In genomic region chr9:119945173-119945900, GRCm38 (mm10) we compare ENCODE assay signal across 11 mouse cellular contexts. TPM values are rescaled to one million over a fixed set of nuclear protein-coding genes. Genes with fewer than 3 reads are reported as not detected.
A peak's percentile ranks its signal among the peaks of the same experiment; 100 is the strongest.
DNase-seq lines count a peak whose midpoint lies in the region; ATAC-seq and TF ChIP-seq lines count a peak whose summit lies in the region.
"Had no signal": no experiment of that assay in that cellular context is flagged by ENCODE, and none has a peak within 500 bp of the region (broad histone marks: within the 10 kb centered on the region; RNA-seq: fewer than 3 reads in every experiment).

No protein-coding gene starts in this region.

- TF ChIP-seq CTCF in heart, adult 2 months (IDR thresholded peaks at IDR 0.05), result peak; percentile 63

- no peak overlapping the region for H3K4me2 ChIP-seq in hindbrain, embryonic 13.5 days
- H3K4me2 ChIP-seq: embryonic facial prominence, embryonic 12.5 days; stomach, embryonic 15.5 days had no signal

- no peak for TF ChIP-seq EP300 in heart, adult 2 months (IDR thresholded peaks at IDR 0.05; ENCODE audit: insufficient read depth, low read depth, low read length)

- H3K36me3 ChIP-seq in heart, adult 2 months (ENCODE audit: control insufficient read depth, insufficient read depth, low read length), result no peaks in the 10 kb centered on the region
- no peaks in the 10 kb centered on the region for H3K36me3 ChIP-seq in hindbrain, embryonic 13.5 days
- H3K36me3 ChIP-seq: embryonic facial prominence, embryonic 12.5 days; stomach, embryonic 15.5 days had no signal

- intact Hi-C loops in heart, adult 2 months (cut with DNase I), result no loop called here

- no peaks in the 10 kb centered on the region for H3K79me2 ChIP-seq in heart, adult 2 months (replicated peaks; ENCODE audit: control insufficient read depth, insufficient read depth, low read length)

- no peaks in the 10 kb centered on the region for H3K27me3 ChIP-seq in heart, adult 2 months (ENCODE audit: control insufficient read depth, insufficient read depth, low read length)
- no peaks in the 10 kb centered on the region for H3K27me3 ChIP-seq in hindbrain, embryonic 13.5 days
- H3K27me3 ChIP-seq: embryonic facial prominence, embryonic 12.5 days; stomach, embryonic 15.5 days had no signal

- no peak overlapping the region for H3K27ac ChIP-seq in heart, adult 2 months
- H3K27ac ChIP-seq in hindbrain, embryonic 13.5 days, result no peak overlapping the region
- H3K27ac ChIP-seq: embryonic facial prominence, embryonic 12.5 days; stomach, embryonic 15.5 days had no signal

- no peaks in the 10 kb centered on the region for H3K9me3 ChIP-seq in hindbrain, embryonic 13.5 days
- H3K9me3 ChIP-seq: embryonic facial prominence, embryonic 12.5 days; stomach, embryonic 15.5 days had no signal

- no peak overlapping the region for H3K9ac ChIP-seq in heart, adult 2 months (ENCODE audit: low read depth, low read length)
- H3K9ac ChIP-seq in hindbrain, embryonic 13.5 days, result no peak overlapping the region
- H3K9ac ChIP-seq: embryonic facial prominence, embryonic 12.5 days; stomach, embryonic 15.5 days had no signal

- DNase-seq in heart, adult 2 months, result no peak
- DNase-seq in heart, adult 18-20 months, result no peak
- peak; percentile 36 for DNase-seq in 416B (ENCODE audit: low read depth)
- DNase-seq in T-cell, adult 2 months (ENCODE audit: low spot score), result peak; percentile 53
- DNase-seq in cerebellum, postnatal 25 days, result no peak
- DNase-seq: left cerebral cortex, postnatal 4 days had no signal

- TF ChIP-seq POLR2A in heart, adult 2 months (IDR thresholded peaks at IDR 0.05; ENCODE audit: insufficient read depth, low read depth, low read length), result no peak

- WGBS in heart, adult 2 months, result 67% methylated on average over 12 of the region's 12 CpGs
- WGBS in hindbrain, embryonic 13.5 days, result 75% methylated on average over 12 of the region's 12 CpGs

- H3K4me1 ChIP-seq in heart, adult 2 months (ENCODE audit: control insufficient read depth, insufficient read depth, low read length), result no peaks in the 10 kb centered on the region
- peaks cover under 1% of the 10 kb centered on the region for H3K4me1 ChIP-seq in hindbrain, embryonic 13.5 days (replicated peaks)

- ATAC-seq in megakaryocyte-erythroid progenitor cell, adult 5-6 weeks (replicated peaks; ENCODE audit: low FRiP score, low TSS enrichment, poor library complexity, severe bottlenecking), result peak; percentile 60
- no peak for ATAC-seq in hindbrain, embryonic 13.5 days (ENCODE audit: low FRiP score)
- ATAC-seq in cerebellum, adult (ENCODE audit: insufficient number of reproducible peaks, low FRiP score, low TSS enrichment), result no peak

- no peak overlapping the region for H3K4me3 ChIP-seq in heart, adult 2 months
- no peak overlapping the region for H3K4me3 ChIP-seq in hindbrain, embryonic 13.5 days
- H3K4me3 ChIP-seq: embryonic facial prominence, embryonic 12.5 days; stomach, embryonic 15.5 days had no signal

RNA-seq across cellular contexts. Expression of gene Ttc21a, which starts 7.9 kb away (rescaled TPM):
- not detected for total RNA-seq in heart, adult 2 months (2021)
- 0.70 TPM in 1 of 2 replicates, not detected in the other for polyA plus RNA-seq in heart, adult 2 months (2012; rRNA removed)
- total RNA-seq in heart, adult 18-20 months (2021), result under 1 TPM in 1 of 2 experiments, not detected in 1; 0.21 TPM
- total RNA-seq in megakaryocyte-erythroid progenitor cell, adult 5-6 weeks (2014; fragmentation: Nextera tagmentation), result not detected in 2 replicates
- not detected in 2 replicates for total RNA-seq in megakaryocyte-erythroid progenitor cell, adult 5-6 weeks (2017)
- polyA plus RNA-seq in hindbrain, embryonic 13.5 days (2015; fragmentation: Nextera tagmentation; extraction: Ambion mirVana), result 0.65 and 1.2 TPM in 2 replicates

RNA-seq across cellular contexts. Expression of gene Gorasp1, which starts 8.0 kb away (rescaled TPM):
- 10 to 100 TPM; 32.2 to 35.9 TPM for total RNA-seq in heart, adult 2 months (2021)
- 16.8 and 25.0 TPM in 2 replicates for polyA plus RNA-seq in heart, adult 2 months (2012; rRNA removed)
- total RNA-seq in heart, adult 18-20 months (2021), result 10 to 100 TPM; 31.8 to 35.8 TPM
- 8.9 and 11.4 TPM in 2 replicates for total RNA-seq in megakaryocyte-erythroid progenitor cell, adult 5-6 weeks (2014; fragmentation: Nextera tagmentation)
- 4.8 and 7.8 TPM in 2 replicates for total RNA-seq in megakaryocyte-erythroid progenitor cell, adult 5-6 weeks (2017)
- 26.0 and 27.9 TPM in 2 replicates for polyA plus RNA-seq in hindbrain, embryonic 13.5 days (2015; fragmentation: Nextera tagmentation; extraction: Ambion mirVana)

RNA-seq across cellular contexts. Expression of gene Csrnp1, which starts 39.1 kb away (rescaled TPM):
- total RNA-seq in heart, adult 2 months (2021), result 10 to 100 TPM; 21.1 to 21.6 TPM
- 23.6 and 28.7 TPM in 2 replicates for polyA plus RNA-seq in heart, adult 2 months (2012; rRNA removed)
- 10 to 100 TPM; 16.7 to 20.7 TPM for total RNA-seq in heart, adult 18-20 months (2021)
- 1.6 and 3.1 TPM in 2 replicates for total RNA-seq in megakaryocyte-erythroid progenitor cell, adult 5-6 weeks (2014; fragmentation: Nextera tagmentation)
- total RNA-seq in megakaryocyte-erythroid progenitor cell, adult 5-6 weeks (2017), result 8.0 and 15.6 TPM in 2 replicates
- 1.2 and 1.7 TPM in 2 replicates for polyA plus RNA-seq in hindbrain, embryonic 13.5 days (2015; fragmentation: Nextera tagmentation; extraction: Ambion mirVana)

RNA-seq across cellular contexts. Expression of gene Wdr48, which starts 50.7 kb away (rescaled TPM):
- total RNA-seq in heart, adult 2 months (2021), result 10 to 100 TPM; 20.7 to 21.6 TPM
- polyA plus RNA-seq in heart, adult 2 months (2012; rRNA removed), result 22.9 and 39.5 TPM in 2 replicates
- total RNA-seq in heart, adult 18-20 months (2021), result 10 to 100 TPM; 20.8 to 30.4 TPM
- total RNA-seq in megakaryocyte-erythroid progenitor cell, adult 5-6 weeks (2014; fragmentation: Nextera tagmentation), result 49.3 and 67.8 TPM in 2 replicates
- total RNA-seq in megakaryocyte-erythroid progenitor cell, adult 5-6 weeks (2017), result 27.2 and 36.4 TPM in 2 replicates
- polyA plus RNA-seq in hindbrain, embryonic 13.5 days (2015; fragmentation: Nextera tagmentation; extraction: Ambion mirVana), result 63.2 and 65.3 TPM in 2 replicates

Comparison
In these comparisons a context has a peak if more than half of its experiments do, and no peak if none do; other contexts are left out.
1. DNase-seq: peak in 416B (single experiment) and T-cell, adult 2 months (single experiment); none in heart, adult 2 months (0 of 2), heart, adult 18-20 months (0 of 2) and cerebellum, postnatal 25 days (0 of 2).